Mouse (Mus musculus) heart, embryonic 13.5 days (tissue): ENCODE data around the gene Phf20. TPM values are rescaled to one million over a fixed set of nuclear protein-coding genes. Genes with fewer than 3 reads are reported as not detected.
"Not testable (repeated sequence)": the region's sequence is repeated elsewhere in the genome, so short reads cannot be mapped to it uniquely, and the experiment has no call there.

ENCODE experiments used
- ATAC-seq: fragments of 200-750 bp; cut with Nextera tagmentation; 2 replicates; pipeline ENCODE4 v1.8.0; 2017; ENCODE audit warnings: moderate TSS enrichment; ENCODE audit not compliant: insufficient number of reproducible peaks, low FRiP score, low TSS enrichment; ENCODE audit errors: extremely low read depth
- H3K27ac ChIP-seq: fragments of 300-500 bp; sonication (generic); replicated peaks from 2 replicates; pipeline ENCODE4 v1.5.1; 2015; ENCODE audit warnings: moderate library complexity, mild to moderate bottlenecking, inconsistent platforms
- H3K27me3 ChIP-seq: fragments of 300-500 bp; sonication (generic); replicated peaks from 2 replicates; pipeline ENCODE4 v1.6.1; 2015; ENCODE audit warnings: mild to moderate bottlenecking, inconsistent platforms
- H3K36me3 ChIP-seq: fragments of 300-500 bp; sonication (generic); 2 replicates; pipeline ENCODE4 v1.6.1; 2015; ENCODE audit warnings: mild to moderate bottlenecking, inconsistent platforms
- H3K4me1 ChIP-seq: fragments of 300-500 bp; sonication (generic); 2 replicates; pipeline ENCODE4 v1.6.1; 2015; ENCODE audit warnings: inconsistent platforms
- H3K4me2 ChIP-seq: fragments of 300-500 bp; sonication (generic); 2 replicates; pipeline ENCODE4 v1.6.1; 2015; ENCODE audit warnings: inconsistent platforms, mild to moderate bottlenecking, moderate library complexity
- H3K4me3 ChIP-seq: fragments of 300-500 bp; sonication (generic); 2 replicates; pipeline ENCODE4 v1.5.1; 2015; ENCODE audit warnings: moderate library complexity, mild to moderate bottlenecking, inconsistent platforms
- H3K9ac ChIP-seq: fragments of 300-500 bp; sonication (generic); 2 replicates; pipeline ENCODE4 v1.6.1; 2015; ENCODE audit warnings: inconsistent platforms, mild to moderate bottlenecking, moderate library complexity
- H3K9me3 ChIP-seq: fragments of 300-500 bp; sonication (generic); 2 replicates; pipeline ENCODE4 v1.6.1; 2016; ENCODE audit warnings: inconsistent platforms
- WGBS: fragments of 180-500 bp; shearing (Covaris S2); methylation state at CpG from one replicate; pipeline ENCODE4 v1.1.7; 2015; ENCODE audit warnings: mixed read lengths; 5-methylcytosine and 5-hydroxymethylcytosine counted together
- polyA plus RNA-seq: library from polyadenylated mRNA; unstranded; fragments of >200 nt; fragmentation: Nextera tagmentation; extraction: Ambion mirVana; gene quantifications from 2 replicates; pipeline ENCODE4 v1.2.1, GENCODE M21; 2015

Gene Phf20
- polyA plus RNA-seq, 1 experiment from 2014 or later: 48.6 TPM

DNA sequence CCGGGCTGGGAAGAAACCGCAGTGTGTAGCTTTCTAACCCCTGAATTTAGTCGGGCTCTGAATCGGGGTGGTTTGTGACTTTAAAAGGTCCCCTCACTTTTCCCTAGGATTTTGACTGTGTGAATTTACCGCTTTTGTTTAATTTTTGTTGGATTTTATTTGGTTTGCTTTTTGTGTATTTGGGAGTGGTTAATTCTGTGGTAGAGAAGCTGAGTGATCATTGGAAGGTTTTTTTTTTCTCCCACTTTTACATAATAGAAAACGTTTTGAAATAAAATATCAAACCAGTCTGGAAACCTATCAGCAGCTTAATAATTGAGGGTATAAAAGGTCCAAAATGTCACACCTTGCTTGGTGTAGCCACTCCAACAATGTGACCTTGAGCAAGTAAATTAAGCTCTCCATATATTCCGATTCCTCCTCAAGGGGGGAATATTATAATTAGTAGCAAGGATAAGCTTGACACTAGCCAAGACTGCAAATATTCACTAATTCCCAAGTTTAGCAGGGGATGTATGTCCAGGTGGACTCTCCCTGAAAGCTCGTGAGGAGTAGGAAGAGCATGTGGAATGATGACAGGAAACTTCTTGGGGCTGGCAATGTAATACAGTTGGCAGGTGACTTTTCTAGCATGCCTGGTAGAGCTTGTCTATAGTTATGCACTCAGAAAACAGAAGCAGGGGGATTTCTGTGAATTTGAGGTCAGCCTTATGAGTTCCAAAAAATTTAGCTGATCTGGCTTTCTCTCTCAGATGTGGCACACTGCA lies 15.3 kb upstream of the Phf20 start:
- Histone ChIP-seq H3K4me2 (peak overlapping the region; percentile 72), H3K36me3 (peaks cover 27% of the 10 kb centered on the region), H3K9ac (peak overlapping the region; percentile 83), H3K4me1 (peaks cover 35% of the 10 kb centered on the region), H3K4me3 (peak overlapping the region; percentile 100), H3K9me3 (no peaks in the 10 kb centered on the region), H3K27me3 (no peaks in the 10 kb centered on the region), H3K27ac (peak overlapping the region; percentile 90)
- WGBS: 10% methylated on average over 8 of the region's 8 CpGs
- no peak for ATAC-seq

DNA sequence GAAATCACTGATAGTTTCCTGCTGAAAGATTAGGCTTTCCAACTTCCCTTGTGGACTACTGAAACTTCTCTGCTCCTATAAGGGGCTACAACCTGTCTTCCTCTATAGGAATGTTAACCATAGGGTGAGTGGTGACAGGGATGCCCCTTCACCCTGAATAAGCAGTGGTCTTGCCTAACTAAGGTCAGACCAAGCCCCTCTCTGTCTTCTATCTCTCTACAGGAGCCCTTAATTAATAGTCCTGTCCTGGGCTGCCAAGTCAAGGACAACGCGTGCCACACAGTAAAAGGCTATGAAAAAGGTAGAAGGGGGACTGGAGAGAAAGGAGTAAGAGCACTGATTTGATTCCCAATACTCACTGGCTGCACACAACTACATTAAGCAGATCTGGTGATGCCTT lies 14.7 kb upstream of the Phf20 start:
- Histone ChIP-seq H3K4me1 (peaks cover 29% of the 10 kb centered on the region), H3K27ac (peak overlapping the region; percentile 90; the same call in 1 of the 2 replicates), H3K36me3 (peaks cover 21% of the 10 kb centered on the region), H3K27me3 (no peaks in the 10 kb centered on the region), H3K9ac (peak overlapping the region; percentile 83; the same call in 1 of the 2 replicates), H3K4me2 (peak overlapping the region; percentile 72), H3K4me3 (no peak overlapping the region), H3K9me3 (no peaks in the 10 kb centered on the region)
- no peak for ATAC-seq
- 86% methylated on average over 2 of the region's 2 CpGs for WGBS

DNA sequence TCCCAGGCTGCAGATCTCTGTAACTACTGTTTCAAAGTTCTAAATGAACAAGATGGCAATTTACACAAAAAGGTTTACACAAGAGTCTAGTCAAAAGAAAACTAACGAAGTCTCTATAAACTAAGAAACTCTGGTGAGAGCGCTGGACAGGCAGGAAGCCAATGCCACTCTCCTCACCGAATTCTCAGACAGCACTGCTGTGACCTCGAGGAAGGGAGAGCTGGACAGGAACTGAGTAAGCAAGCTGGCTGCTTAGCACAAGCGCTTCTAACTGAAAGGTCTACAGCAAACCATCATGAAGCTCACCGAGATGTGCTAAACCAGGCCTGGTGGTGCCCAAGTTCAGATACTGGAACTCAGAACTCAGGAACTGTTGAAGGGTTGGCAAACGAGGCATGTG lies 7.0 kb upstream of the Phf20 start:
- ATAC-seq: not testable (repeated sequence)
- 71% methylated on average over 7 of the region's 7 CpGs for WGBS

DNA sequence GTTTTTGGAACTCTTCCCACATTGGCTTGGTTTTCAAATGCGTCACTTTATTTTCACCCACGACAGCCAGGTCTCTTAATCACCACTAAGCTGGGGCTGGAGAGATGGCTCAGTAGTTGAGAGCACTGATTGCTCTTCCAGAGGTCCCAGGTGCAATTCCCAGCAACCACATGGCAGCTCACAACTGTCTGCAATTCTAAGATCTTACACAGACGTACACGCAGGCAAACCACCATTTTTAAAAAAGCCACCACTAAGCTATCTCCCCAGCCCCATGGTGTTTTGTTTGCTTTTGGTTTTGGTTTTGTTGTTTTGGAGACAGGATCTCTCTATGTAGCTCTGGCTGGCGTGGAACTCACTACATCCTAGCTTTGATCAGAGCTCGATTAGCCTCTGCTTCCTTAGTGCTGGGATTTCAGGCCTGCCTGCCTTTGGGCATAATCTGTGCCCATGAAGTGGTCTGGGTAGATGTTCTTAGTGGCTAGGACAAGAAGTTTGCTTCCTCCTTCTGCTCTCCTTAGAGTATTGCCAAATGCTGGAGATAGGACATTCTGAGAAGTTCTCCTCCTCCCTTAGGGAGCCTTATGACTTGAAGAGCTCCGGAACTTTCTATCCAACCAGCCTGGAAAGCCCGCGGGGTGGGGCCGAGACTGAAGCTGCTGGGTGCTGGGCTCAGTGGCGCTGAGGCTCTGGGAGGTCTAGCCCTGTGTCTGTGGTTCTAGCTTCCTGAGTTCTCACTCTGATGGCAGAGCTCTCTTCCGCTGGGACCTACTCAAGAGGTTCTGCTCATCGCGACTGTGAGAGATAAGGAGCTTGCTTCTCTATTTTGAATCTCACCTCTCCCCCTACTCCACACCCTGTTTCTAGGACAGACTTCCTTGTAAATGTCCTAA lies 6.0 kb upstream of the Phf20 start:
- Histone ChIP-seq H3K36me3 (no peaks in the 10 kb centered on the region), H3K27ac (no peak overlapping the region), H3K9me3 (peaks cover 3% of the 10 kb centered on the region; the same call in 1 of the 2 replicates), H3K4me1 (no peaks in the 10 kb centered on the region), H3K27me3 (no peaks in the 10 kb centered on the region), H3K4me2 (no peak overlapping the region), H3K4me3 (no peak overlapping the region), H3K9ac (no peak overlapping the region)
- no peak for ATAC-seq
- WGBS: 67% methylated on average over 14 of the region's 14 CpGs

More for the DNA sequence above, 7.0 kb upstream of the Phf20 start:
- H3K4me3 ChIP-seq, H3K36me3 ChIP-seq, H3K4me2 ChIP-seq, H3K4me1 ChIP-seq, H3K9me3 ChIP-seq, H3K9ac ChIP-seq, H3K27ac ChIP-seq, H3K27me3 ChIP-seq: not testable (repeated sequence)

DNA sequence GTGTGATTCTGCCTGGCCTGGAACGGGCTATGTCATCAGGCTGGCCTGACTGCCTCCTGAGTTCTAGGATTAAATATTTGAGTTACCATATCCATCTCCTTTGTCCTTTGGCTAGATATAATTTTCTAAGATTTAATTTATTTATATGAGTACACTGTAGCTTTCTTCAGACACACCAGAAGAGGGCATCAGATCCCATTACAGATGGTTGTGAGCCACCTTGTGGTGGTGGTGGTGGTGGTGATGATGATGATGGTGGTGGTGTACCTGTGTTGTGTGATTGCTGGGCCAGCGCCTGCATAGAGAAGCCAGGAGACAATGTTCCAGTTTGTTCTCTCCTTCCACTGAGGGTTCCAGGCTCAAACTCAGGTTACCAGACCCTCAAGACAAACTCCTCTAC lies 4.7 kb upstream of the Phf20 start:
- peaks cover 7% of the 10 kb centered on the region; the same call in 1 of the 2 replicates for H3K4me1 ChIP-seq
- H3K9me3 ChIP-seq: peaks cover 3% of the 10 kb centered on the region; the same call in 1 of the 2 replicates
- no peak overlapping the region for H3K4me3 ChIP-seq
- 89% methylated on average over 2 of the region's 2 CpGs for WGBS
- no peak overlapping the region for H3K9ac ChIP-seq
- no peaks in the 10 kb centered on the region for H3K36me3 ChIP-seq
- no peak for ATAC-seq
- no peaks in the 10 kb centered on the region for H3K27me3 ChIP-seq
- H3K4me2 ChIP-seq: no peak overlapping the region
- H3K27ac ChIP-seq: no peak overlapping the region

DNA sequence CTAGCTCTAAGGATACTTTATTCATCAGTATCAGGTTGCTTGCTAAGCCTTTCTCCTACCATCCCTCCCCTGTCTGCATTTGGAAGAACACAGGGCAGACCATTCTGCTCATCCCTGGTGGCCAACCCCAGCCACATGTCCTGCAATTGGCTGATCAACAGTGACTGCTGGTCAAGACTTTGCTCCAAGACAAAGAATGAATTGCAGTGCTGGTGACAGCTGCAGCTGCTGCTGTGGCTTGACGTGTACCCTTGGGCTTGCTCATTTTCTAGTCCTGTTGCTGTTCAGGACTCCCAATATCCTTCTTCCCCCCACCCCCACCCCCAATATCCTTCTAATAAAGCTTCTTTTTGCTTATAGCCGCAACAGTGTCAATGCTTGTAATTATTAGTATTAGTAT lies 4.2 kb upstream of the Phf20 start:
- H3K27me3 ChIP-seq: no peaks in the 10 kb centered on the region
- ATAC-seq: no peak
- no peak overlapping the region for H3K27ac ChIP-seq
- H3K9ac ChIP-seq: no peak overlapping the region
- no peak overlapping the region for H3K4me3 ChIP-seq
- peaks cover 3% of the 10 kb centered on the region; the same call in 1 of the 2 replicates for H3K9me3 ChIP-seq
- H3K36me3 ChIP-seq: no peaks in the 10 kb centered on the region
- peaks cover 7% of the 10 kb centered on the region; the same call in 1 of the 2 replicates for H3K4me1 ChIP-seq
- H3K4me2 ChIP-seq: no peak overlapping the region
- 74% methylated on average over 2 of the region's 2 CpGs for WGBS

DNA sequence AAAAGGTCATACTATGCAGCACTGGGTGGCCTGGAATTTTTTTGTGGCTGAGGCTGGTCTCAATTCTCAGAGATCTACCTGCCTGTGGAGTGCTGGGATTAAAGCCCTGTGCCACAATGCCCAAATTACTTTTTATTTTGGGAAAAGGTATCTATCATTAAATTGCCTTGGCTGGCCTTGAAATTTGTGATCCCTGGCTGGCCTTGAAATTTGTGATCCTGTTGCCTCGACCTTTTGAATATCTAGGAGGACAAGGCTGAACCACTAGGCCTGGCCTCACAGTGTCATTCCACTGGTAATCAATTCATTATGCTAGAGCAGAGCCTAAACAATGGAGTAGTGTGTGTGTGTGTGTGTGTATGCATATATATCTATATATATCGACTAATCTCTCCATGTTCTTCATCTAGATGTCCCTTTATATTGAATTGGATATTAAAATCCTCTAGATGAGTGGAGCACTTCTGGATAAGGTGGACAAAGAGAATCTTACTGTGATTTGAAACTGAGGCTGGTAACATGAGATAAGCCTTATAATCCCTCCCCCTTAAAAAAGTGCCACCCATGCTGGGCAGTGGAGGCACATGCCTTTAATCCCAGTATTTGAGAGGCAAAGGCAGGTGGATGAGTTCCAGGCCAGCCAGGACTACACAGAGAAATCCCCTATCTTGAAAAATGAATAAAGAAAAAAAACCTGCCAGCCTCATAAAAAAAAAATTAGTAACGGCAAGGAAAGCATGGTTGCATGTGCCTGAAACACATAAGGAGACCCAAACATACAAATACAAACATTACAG lies 3.0 kb upstream of the Phf20 start:
- 72% methylated on average over 3 of the region's 3 CpGs for WGBS
- no peaks in the 10 kb centered on the region for H3K27me3 ChIP-seq

DNA sequence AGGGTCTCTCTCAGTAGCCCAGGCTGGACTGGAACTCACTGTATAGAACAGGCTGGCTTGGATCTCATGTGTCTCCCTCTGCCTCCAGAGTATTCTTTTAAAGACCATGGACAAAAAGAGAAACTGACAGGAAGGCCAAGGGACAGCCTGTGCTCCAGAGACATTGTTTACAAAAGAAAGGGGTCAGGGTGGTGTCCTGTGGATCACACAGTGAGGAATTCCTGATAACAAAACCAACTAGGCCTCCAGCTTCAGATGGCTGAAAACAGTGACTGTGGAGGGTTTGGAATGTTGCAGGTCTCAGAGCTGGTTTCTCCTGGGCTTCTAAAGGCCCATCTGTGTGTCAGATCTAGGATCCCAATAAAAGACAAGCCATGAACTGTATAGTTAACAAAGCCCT lies 1.7 kb upstream of the Phf20 start:
- Histone ChIP-seq H3K27me3 (no peaks in the 10 kb centered on the region), H3K36me3 (peaks cover 4% of the 10 kb centered on the region; the same call in 1 of the 2 replicates), H3K4me3 (no peak overlapping the region), H3K9ac (no peak overlapping the region), H3K27ac (no peak overlapping the region), H3K9me3 (no peaks in the 10 kb centered on the region), H3K4me1 (peaks cover 28% of the 10 kb centered on the region), H3K4me2 (no peak overlapping the region)
- no peak for ATAC-seq

More for the DNA sequence above, 3.0 kb upstream of the Phf20 start:
- Histone ChIP-seq H3K9ac (no peak overlapping the region), H3K4me3 (no peak overlapping the region), H3K27ac (no peak overlapping the region), H3K9me3 (no peaks in the 10 kb centered on the region), H3K4me2 (no peak overlapping the region), H3K36me3 (no peaks in the 10 kb centered on the region), H3K4me1 (peaks cover 16% of the 10 kb centered on the region)
- no peak for ATAC-seq

DNA sequence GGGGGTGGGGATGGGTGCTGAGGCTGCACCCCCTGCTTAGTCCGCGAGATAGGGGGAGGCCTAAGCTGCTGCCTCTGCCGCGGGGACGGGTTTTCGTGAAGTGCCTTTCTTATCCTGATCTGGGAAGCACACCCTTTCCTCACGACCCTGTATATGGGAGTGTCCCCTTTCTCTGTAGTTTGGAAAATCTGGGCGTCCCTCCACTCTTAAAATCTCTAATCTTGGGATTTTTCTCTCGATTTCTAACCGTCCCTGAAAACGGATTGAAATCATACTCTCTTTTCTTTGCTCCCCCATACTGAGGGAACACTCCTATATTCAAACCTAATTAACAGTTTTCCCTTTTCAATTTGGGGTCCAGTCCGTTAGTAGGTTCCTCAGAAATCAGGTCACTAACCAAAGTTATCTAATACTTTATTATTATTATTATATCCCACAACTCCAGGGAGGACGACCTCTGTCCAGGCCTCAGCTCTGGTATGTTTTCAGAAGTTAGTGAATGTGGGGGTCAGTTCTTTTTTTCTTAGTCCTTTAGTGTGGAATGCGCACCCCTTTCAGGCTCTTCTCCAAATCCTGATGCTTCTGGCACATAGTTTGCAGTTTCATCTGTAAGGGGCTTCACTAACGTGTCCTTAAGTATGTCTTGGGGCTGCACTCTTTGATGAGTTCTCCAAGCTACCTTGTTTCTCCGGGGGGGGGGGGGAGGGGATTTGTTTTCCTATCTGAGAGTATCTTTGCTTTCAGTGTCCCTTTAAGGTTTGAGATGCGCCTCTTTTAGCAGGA lies 1.1 kb downstream of the Phf20 start:
- Histone ChIP-seq H3K9ac (peak overlapping the region; percentile 89), H3K4me3 (peak overlapping the region; percentile 75), H3K36me3 (peaks cover 16% of the 10 kb centered on the region), H3K4me2 (peak overlapping the region; percentile 78), H3K27me3 (no peaks in the 10 kb centered on the region), H3K27ac (peak overlapping the region; percentile 96), H3K4me1 (peaks cover 43% of the 10 kb centered on the region), H3K9me3 (no peaks in the 10 kb centered on the region)
- ATAC-seq: no peak
- 3% methylated on average over 17 of the region's 17 CpGs for WGBS

DNA sequence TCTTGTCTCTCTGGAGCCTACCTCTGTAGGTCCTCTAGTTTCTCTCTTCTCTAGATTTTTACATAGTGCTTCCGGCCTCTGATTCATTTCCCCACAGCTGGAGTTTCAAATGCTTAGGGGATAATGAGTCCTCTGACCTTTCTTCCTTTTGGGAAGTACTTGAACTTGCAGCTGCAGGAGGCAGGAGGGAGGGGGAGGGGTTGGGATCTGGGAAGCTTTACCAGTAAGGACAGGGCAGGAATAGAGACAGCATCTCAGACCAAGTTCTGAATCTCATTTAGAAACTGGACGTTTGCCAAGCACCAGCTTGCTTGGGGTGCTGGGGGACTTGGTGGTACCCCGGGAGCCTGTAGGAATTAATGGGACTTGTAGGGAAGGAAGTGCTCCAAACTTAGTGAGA lies 3.7 kb downstream of the Phf20 start:
- Histone ChIP-seq H3K4me3 (no peak overlapping the region), H3K9ac (no peak overlapping the region), H3K9me3 (no peaks in the 10 kb centered on the region), H3K27me3 (no peaks in the 10 kb centered on the region), H3K4me1 (peaks cover 61% of the 10 kb centered on the region), H3K27ac (no peak overlapping the region; the same call in 1 of the 2 replicates), H3K36me3 (peaks cover 26% of the 10 kb centered on the region), H3K4me2 (no peak overlapping the region)
- no peak for ATAC-seq
- WGBS: 62% methylated on average over 3 of the region's 3 CpGs
